Mouse (Mus musculus) heart, embryonic 10.5 days (tissue): Measurements from ENCODE around the gene Batf3. TPM values are rescaled to one million over a fixed set of nuclear protein-coding genes. Genes with fewer than 3 reads are reported as not detected.

Experiments used
- DNase-seq: peaks from one replicate; pipeline ENCODE4 v3.0.0-alpha.2; 2017; ENCODE audit warnings: low spot score
- H3K27ac ChIP-seq: fragments of 300-500 bp; sonication (generic); 2 replicates; pipeline ENCODE4 v1.5.1; 2016; ENCODE audit warnings: mild to moderate bottlenecking
- H3K27me3 ChIP-seq: fragments of 300-500 bp; sonication (generic); 2 replicates; pipeline ENCODE4 v1.6.1; 2016; ENCODE audit warnings: mild to moderate bottlenecking; ENCODE audit not compliant: poor library complexity, insufficient read depth, severe bottlenecking
- H3K36me3 ChIP-seq: fragments of 300-500 bp; sonication (generic); 2 replicates; pipeline ENCODE4 v1.6.1; 2016; ENCODE audit warnings: mild to moderate bottlenecking, moderate library complexity
- H3K4me1 ChIP-seq: fragments of 300-500 bp; sonication (generic); 2 replicates; pipeline ENCODE4 v1.6.1; 2016; ENCODE audit warnings: mild to moderate bottlenecking
- H3K4me3 ChIP-seq: fragments of 300-500 bp; sonication (generic); 2 replicates; pipeline ENCODE4 v1.5.1; 2016; ENCODE audit warnings: mild to moderate bottlenecking, moderate library complexity
- H3K9me3 ChIP-seq: fragments of 300-500 bp; sonication (generic); 2 replicates; pipeline ENCODE4 v1.6.1; 2016; ENCODE audit warnings: mild to moderate bottlenecking, moderate library complexity
- WGBS: fragments of 180-500 bp; shearing (Covaris S2); methylation state at CpG from one replicate; pipeline ENCODE4 v1.1.7; 2016; 5-methylcytosine and 5-hydroxymethylcytosine counted together
- polyA plus RNA-seq: library from polyadenylated mRNA; unstranded; fragments of >200 nt; fragmentation: Nextera tagmentation; extraction: Ambion mirVana; gene quantifications from 2 replicates; pipeline ENCODE4 v1.2.1, GENCODE M21; 2016

Batf3 gene
- polyA plus RNA-seq, 1 experiment from 2014 or later = 7.9 TPM

- Histone ChIP-seq H3K9me3 (no peaks in the 10 kb centered on the region), H3K36me3 (no peaks in the 10 kb centered on the region), H3K4me3 (no peak overlapping the region), H3K4me1 (peaks cover 32% of the 10 kb centered on the region), H3K27me3 (peaks cover 20% of the 10 kb centered on the region), H3K27ac (no peak overlapping the region)
- DNase-seq = no peak
- WGBS = 78% methylated on average over 5 of the region's 5 CpGs
Measured at GRCm38 (mm10) chr1:191093578-191093977, 4.1 kb upstream of the Batf3 start.

- Histone ChIP-seq H3K9me3 (no peaks in the 10 kb centered on the region), H3K36me3 (no peaks in the 10 kb centered on the region), H3K4me1 (peaks cover 32% of the 10 kb centered on the region), H3K4me3 (no peak overlapping the region), H3K27me3 (peaks cover 33% of the 10 kb centered on the region), H3K27ac (no peak overlapping the region)
- no peak for DNase-seq
- 64% methylated on average over 9 of the region's 9 CpGs for WGBS
Measured at GRCm38 (mm10) chr1:191095019-191095418, 2.6 kb upstream of the Batf3 start.

GRCm38 (mm10) chr1:191096871-191097681 lies 571 bp upstream of the Batf3 start:
- no peak for DNase-seq
- Histone ChIP-seq H3K4me3 (peak overlapping the region; percentile 74), H3K27ac (0 out of 2 replicates have a peak overlapping the region, but pooled peaks have one; percentile 78), H3K9me3 (no peaks in the 10 kb centered on the region), H3K36me3 (no peaks in the 10 kb centered on the region), H3K27me3 (peaks cover 40% of the 10 kb centered on the region), H3K4me1 (peaks cover 29% of the 10 kb centered on the region)
- 47% methylated on average over 14 of the region's 14 CpGs for WGBS

- Histone ChIP-seq H3K27me3 (peaks cover 40% of the 10 kb centered on the region), H3K36me3 (no peaks in the 10 kb centered on the region), H3K4me3 (peak overlapping the region; percentile 74), H3K9me3 (no peaks in the 10 kb centered on the region), H3K4me1 (peaks cover 26% of the 10 kb centered on the region), H3K27ac (no peak overlapping the region)
- no peak for DNase-seq
- 41% methylated on average over 5 of the region's 5 CpGs for WGBS
Measured at GRCm38 (mm10) chr1:191099114-191099513, 1.5 kb downstream of the Batf3 start.

- no peak overlapping the region for H3K4me3 ChIP-seq
- H3K27me3 ChIP-seq = peaks cover 40% of the 10 kb centered on the region
- peaks cover 26% of the 10 kb centered on the region for H3K4me1 ChIP-seq
- H3K36me3 ChIP-seq = no peaks in the 10 kb centered on the region
- no peak overlapping the region for H3K27ac ChIP-seq
- 78% methylated on average over 5 of the region's 5 CpGs for WGBS
- no peak for DNase-seq
- H3K9me3 ChIP-seq = no peaks in the 10 kb centered on the region
Measured at GRCm38 (mm10) chr1:191099772-191100291, 2.2 kb downstream of the Batf3 start.

GRCm38 (mm10) chr1:191102730-191103370 lies 5.2 kb downstream of the Batf3 start:
- Histone ChIP-seq H3K4me3 (no peak overlapping the region), H3K9me3 (no peaks in the 10 kb centered on the region), H3K27me3 (peaks cover 25% of the 10 kb centered on the region), H3K36me3 (no peaks in the 10 kb centered on the region), H3K27ac (no peak overlapping the region), H3K4me1 (peaks cover 14% of the 10 kb centered on the region)
- 75% methylated on average over 15 of the region's 15 CpGs for WGBS
- no peak for DNase-seq

GRCm38 (mm10) chr1:191105246-191105645 lies 7.6 kb downstream of the Batf3 start:
- no peak overlapping the region for H3K27ac ChIP-seq
- H3K27me3 ChIP-seq = peaks cover 15% of the 10 kb centered on the region; the same call in 1 of the 2 replicates
- DNase-seq = no peak
- no peaks in the 10 kb centered on the region for H3K36me3 ChIP-seq
- no peak overlapping the region for H3K4me3 ChIP-seq
- H3K9me3 ChIP-seq = no peaks in the 10 kb centered on the region
- WGBS = 78% methylated on average over 9 of the region's 9 CpGs
- no peaks in the 10 kb centered on the region; the same call in 1 of the 2 replicates for H3K4me1 ChIP-seq

GRCm38 (mm10) chr1:191107306-191107705 lies 9.7 kb downstream of the Batf3 start:
- H3K4me3 ChIP-seq = no peak overlapping the region
- DNase-seq = no peak
- H3K9me3 ChIP-seq = no peaks in the 10 kb centered on the region
- H3K27me3 ChIP-seq = peaks cover 9% of the 10 kb centered on the region; the same call in 1 of the 2 replicates
- H3K36me3 ChIP-seq = no peaks in the 10 kb centered on the region
- peaks cover 17% of the 10 kb centered on the region for H3K4me1 ChIP-seq
- no peak overlapping the region for H3K27ac ChIP-seq
- 64% methylated on average over 10 of the region's 10 CpGs for WGBS

- Histone ChIP-seq H3K36me3 (no peaks in the 10 kb centered on the region), H3K4me3 (no peak overlapping the region), H3K27me3 (peaks cover 9% of the 10 kb centered on the region; the same call in 1 of the 2 replicates), H3K9me3 (no peaks in the 10 kb centered on the region), H3K4me1 (peaks cover 21% of the 10 kb centered on the region), H3K27ac (no peak overlapping the region)
- DNase-seq = no peak
- 87% methylated on average over 9 of the region's 9 CpGs for WGBS
Measured at GRCm38 (mm10) chr1:191109907-191110306, 12.3 kb downstream of the Batf3 start.

- Histone ChIP-seq H3K4me3 (no peak overlapping the region), H3K27ac (peak overlapping the region; percentile 57; the same call in 1 of the 2 replicates), H3K9me3 (no peaks in the 10 kb centered on the region), H3K27me3 (peaks cover 9% of the 10 kb centered on the region; the same call in 1 of the 2 replicates), H3K4me1 (peaks cover 29% of the 10 kb centered on the region), H3K36me3 (no peaks in the 10 kb centered on the region)
- no peak for DNase-seq
- WGBS = 53% methylated on average over 8 of the region's 8 CpGs
Measured at GRCm38 (mm10) chr1:191111146-191111545, 13.5 kb downstream of the Batf3 start.

- H3K27ac ChIP-seq = no peak overlapping the region
- H3K4me1 ChIP-seq = peaks cover 42% of the 10 kb centered on the region
- H3K27me3 ChIP-seq = no peaks in the 10 kb centered on the region
- no peaks in the 10 kb centered on the region for H3K9me3 ChIP-seq
- DNase-seq = no peak
- no peaks in the 10 kb centered on the region for H3K36me3 ChIP-seq
- no peak overlapping the region for H3K4me3 ChIP-seq
- 59% methylated on average over 7 of the region's 7 CpGs for WGBS
Measured at GRCm38 (mm10) chr1:191114868-191115267, 17.2 kb downstream of the Batf3 start.

GRCm38 (mm10) chr1:191115514-191116238 lies 18.0 kb downstream of the Batf3 start:
- Histone ChIP-seq H3K36me3 (no peaks in the 10 kb centered on the region), H3K9me3 (no peaks in the 10 kb centered on the region), H3K27me3 (no peaks in the 10 kb centered on the region), H3K27ac (no peak overlapping the region), H3K4me1 (peaks cover 37% of the 10 kb centered on the region), H3K4me3 (no peak overlapping the region)
- WGBS = 67% methylated on average over 11 of the region's 11 CpGs
- no peak for DNase-seq
